Mouse (Mus musculus) CH12.LX (cell line): Measurements from ENCODE around the gene Tnk1. TPM values are rescaled to one million over a fixed set of nuclear protein-coding genes. Genes with fewer than 3 reads are reported as not detected.
A peak's percentile ranks its signal among the peaks of the same experiment; 100 is the strongest.

Experiments
- DNase-seq: peaks from one replicate; pipeline ENCODE4 v3.0.0-alpha.2; 2013; ENCODE audit errors: extremely low read depth
- H3K27ac ChIP-seq: 2 replicates; pipeline ENCODE4 v1.5.1; 2012; ENCODE audit warnings: low read depth, mild to moderate bottlenecking, control low read depth, moderate library complexity; ENCODE audit not compliant: insufficient read depth
- H3K27me3 ChIP-seq: replicated peaks from 2 replicates; pipeline ENCODE3; 2012; ENCODE audit warnings: inconsistent platforms
- H3K36me3 ChIP-seq, 2 experiments: replicated peaks in 1 of 2; 2 replicates each; pipeline versions ENCODE3 to v1.6.1; 2012; ENCODE audit warnings: inconsistent platforms in 1 of 2, low read length in 1 of 2, mild to moderate bottlenecking in 1 of 2, mixed read lengths in 1 of 2, moderate library complexity in 1 of 2; ENCODE audit not compliant: control insufficient read depth in 1 of 2, insufficient read depth in 1 of 2
- H3K4me1 ChIP-seq, 2 experiments: 2 replicates each; pipeline ENCODE4 v1.6.1; 2012; ENCODE audit warnings: inconsistent platforms in 1 of 2, moderate library complexity in 1 of 2; ENCODE audit not compliant: insufficient read depth in 2 of 2, control insufficient read depth in 1 of 2
- H3K4me2 ChIP-seq: 2 replicates; pipeline ENCODE4 v1.6.1; 2012; ENCODE audit warnings: low read depth, mild to moderate bottlenecking, control low read depth; ENCODE audit not compliant: poor library complexity, insufficient read depth, severe bottlenecking
- H3K4me3 ChIP-seq, 3 experiments: fragments of 150-350 bp in 1 of 3; sonication (generic) in 1 of 3; replicated peaks in 1 of 3; 2 replicates each; pipeline versions ENCODE3 to v1.5.1; 2011 to 2012; ENCODE audit warnings: low read depth in 2 of 3, low read length in 2 of 3, mild to moderate bottlenecking in 2 of 3, moderate library complexity in 2 of 3, control low read depth in 1 of 3, improper control_type of control experiment in 1 of 3, inconsistent platforms in 1 of 3, mixed read lengths in 1 of 3; ENCODE audit not compliant: poor library complexity in 1 of 3
- H3K79me2 ChIP-seq: replicated peaks from 2 replicates; pipeline ENCODE4 v1.6.1; 2012; ENCODE audit warnings: mild to moderate bottlenecking, moderate library complexity; ENCODE audit not compliant: control insufficient read depth, poor library complexity, insufficient read depth, severe bottlenecking; ENCODE audit errors: extremely low read depth
- H3K9ac ChIP-seq: 2 replicates; pipeline ENCODE4 v1.6.1; 2012; ENCODE audit warnings: low read depth, mild to moderate bottlenecking, control low read depth, moderate library complexity; ENCODE audit not compliant: insufficient read depth
- H3K9me3 ChIP-seq: replicated peaks from 2 replicates; pipeline ENCODE3; 2012; ENCODE audit warnings: low read length, inconsistent platforms, mixed read lengths
- BHLHE40 ChIP-seq: IDR thresholded peaks from 2 replicates; pipeline ENCODE4 v1.6.1; 2011; ENCODE audit warnings: mild to moderate bottlenecking, low read depth, low read length, improper control_type of control experiment
- CHD1 ChIP-seq: IDR thresholded peaks from 2 replicates; pipeline ENCODE4 v1.6.1; 2012; ENCODE audit warnings: low read depth, low read length, improper control_type of control experiment, inconsistent platforms
- CHD2 ChIP-seq: IDR thresholded peaks from 2 replicates; pipeline ENCODE4 v1.6.1; 2011; ENCODE audit warnings: low read length, improper control_type of control experiment
- E2F4 ChIP-seq: IDR thresholded peaks from 2 replicates; pipeline ENCODE4 v1.6.1; 2011; ENCODE audit warnings: low read depth, low read length, improper control_type of control experiment; ENCODE audit not compliant: insufficient replicate concordance
- ELF1 ChIP-seq: IDR thresholded peaks from 2 replicates; pipeline ENCODE4 v1.6.1; 2014; ENCODE audit warnings: low read depth, mild to moderate bottlenecking, inconsistent platforms, low read length, improper control_type of control experiment
- EP300 ChIP-seq: IDR thresholded peaks from 2 replicates; pipeline ENCODE4 v1.6.1; 2011; ENCODE audit warnings: low read length, improper control_type of control experiment
- ETS1 ChIP-seq: conservative IDR thresholded peaks from 2 replicates; pipeline ENCODE4 v1.6.1; 2012; ENCODE audit warnings: low read depth, mild to moderate bottlenecking, inconsistent platforms, low read length, improper control_type of control experiment, moderate library complexity
- GABPA ChIP-seq: IDR thresholded peaks from 2 replicates; pipeline ENCODE4 v1.6.1; 2012; ENCODE audit warnings: low read depth, low read length, improper control_type of control experiment, inconsistent platforms; ENCODE audit not compliant: insufficient replicate concordance
- HCFC1 ChIP-seq: IDR thresholded peaks from 2 replicates; pipeline ENCODE4 v1.6.1; 2012; ENCODE audit warnings: low read depth, mild to moderate bottlenecking, inconsistent platforms, low read length, improper control_type of control experiment
- JUN ChIP-seq: IDR thresholded peaks from 2 replicates; pipeline ENCODE4 v1.6.1; 2011; ENCODE audit warnings: low read depth, mild to moderate bottlenecking, low read length, improper control_type of control experiment, moderate library complexity; ENCODE audit not compliant: insufficient read depth
- JUND ChIP-seq: conservative IDR thresholded peaks from 2 replicates; pipeline ENCODE4 v1.6.1; 2011; ENCODE audit warnings: low read depth, low read length, improper control_type of control experiment
- KAT2A ChIP-seq: IDR thresholded peaks from 2 replicates; pipeline ENCODE4 v1.6.1; 2012; ENCODE audit warnings: low read length, improper control_type of control experiment, inconsistent platforms; ENCODE audit not compliant: insufficient replicate concordance
- MAX ChIP-seq: IDR thresholded peaks from 2 replicates; pipeline ENCODE4 v1.6.1; 2011; ENCODE audit warnings: low read length, improper control_type of control experiment
- MAZ ChIP-seq: IDR thresholded peaks from 2 replicates; pipeline ENCODE4 v1.6.1; 2012; ENCODE audit warnings: low read depth, mild to moderate bottlenecking, inconsistent platforms, low read length, improper control_type of control experiment, moderate library complexity
- MEF2A ChIP-seq: IDR thresholded peaks from 2 replicates; pipeline ENCODE4 v1.6.1; 2014; ENCODE audit warnings: low read depth, mild to moderate bottlenecking, inconsistent platforms, low read length, improper control_type of control experiment, borderline replicate concordance
- MXI1 ChIP-seq: IDR thresholded peaks from 2 replicates; pipeline ENCODE4 v1.6.1; 2011; ENCODE audit warnings: mild to moderate bottlenecking, low read depth, low read length, improper control_type of control experiment
- NELFE ChIP-seq: IDR thresholded peaks from 2 replicates; pipeline ENCODE4 v1.6.1; 2011; ENCODE audit warnings: low read depth, low read length, improper control_type of control experiment
- NRF1 ChIP-seq: IDR thresholded peaks from 2 replicates; pipeline ENCODE4 v1.6.1; 2014; ENCODE audit warnings: low read depth, mild to moderate bottlenecking, inconsistent platforms, low read length, improper control_type of control experiment, moderate library complexity
- PAX5 ChIP-seq: IDR thresholded peaks from 2 replicates; pipeline ENCODE4 v1.6.1; 2012; ENCODE audit warnings: low read length, inconsistent platforms, mixed read lengths
- POLR2A ChIP-seq: IDR thresholded peaks from 2 replicates; pipeline ENCODE4 v1.6.1; 2011; ENCODE audit warnings: low read depth, mild to moderate bottlenecking, improper control_type of control experiment, low read length
- POLR2AphosphoS2 ChIP-seq: IDR thresholded peaks from 2 replicates; pipeline ENCODE4 v1.6.1; 2011; ENCODE audit warnings: low read depth, low read length, improper control_type of control experiment
- RAD21 ChIP-seq: IDR thresholded peaks from 2 replicates; pipeline ENCODE4 v1.6.1; 2011; ENCODE audit warnings: low read depth, mild to moderate bottlenecking, low read length, improper control_type of control experiment, moderate library complexity
- RCOR1 ChIP-seq: conservative IDR thresholded peaks from 2 replicates; pipeline ENCODE4 v1.6.1; 2012; ENCODE audit warnings: low read depth, mild to moderate bottlenecking, inconsistent platforms, low read length, improper control_type of control experiment
- SIN3A ChIP-seq: IDR thresholded peaks from 2 replicates; pipeline ENCODE4 v1.6.1; 2012; ENCODE audit warnings: low read length, improper control_type of control experiment, inconsistent platforms
- SMC3 ChIP-seq: IDR thresholded peaks from 2 replicates; pipeline ENCODE4 v1.6.1; 2011; ENCODE audit warnings: low read depth, low read length, improper control_type of control experiment
- TCF12 ChIP-seq: IDR thresholded peaks from 2 replicates; pipeline ENCODE4 v1.6.1; 2014; ENCODE audit warnings: low read depth, mild to moderate bottlenecking, inconsistent platforms, low read length, improper control_type of control experiment
- UBTF ChIP-seq: IDR thresholded peaks from 2 replicates; pipeline ENCODE4 v1.6.1; 2012; ENCODE audit warnings: low read depth, mild to moderate bottlenecking, inconsistent platforms, low read length, improper control_type of control experiment, moderate library complexity
- USF1 ChIP-seq: IDR thresholded peaks from 2 replicates; pipeline ENCODE4 v1.6.1; 2014; ENCODE audit warnings: low read depth, mild to moderate bottlenecking, inconsistent platforms, low read length, improper control_type of control experiment
- USF2 ChIP-seq: conservative IDR thresholded peaks from 2 replicates; pipeline ENCODE4 v1.6.1; 2011; ENCODE audit warnings: low read depth, low read length, improper control_type of control experiment
- ZKSCAN1 ChIP-seq: IDR thresholded peaks from 2 replicates; pipeline ENCODE4 v1.6.1; 2012; ENCODE audit warnings: low read depth, inconsistent platforms, low read length, improper control_type of control experiment, borderline replicate concordance
- ZMIZ1 ChIP-seq: IDR thresholded peaks from 2 replicates; pipeline ENCODE4 v1.6.1; 2012; ENCODE audit warnings: low read depth, mild to moderate bottlenecking, inconsistent platforms, low read length, improper control_type of control experiment
- ZNF384 ChIP-seq: IDR thresholded peaks from 2 replicates; pipeline ENCODE4 v1.6.1; 2012; ENCODE audit warnings: low read depth, low read length, improper control_type of control experiment, inconsistent platforms
- dilution Hi-C: fragments of 300-500 bp; cut with MboI; formaldehyde crosslinking; loops from 2 replicates; pipeline ENCODE4 v1.14.3; 2020; ENCODE audit warnings: low sequenced_read_pairs; ENCODE audit not compliant: extremely low pct_unique_long_range_greater_than_20kb, extremely low pct_ligation_motif_present
- in situ Hi-C: fragments of 300-500 bp; cut with MboI; formaldehyde crosslinking; loops from 3 replicates; pipeline ENCODE4 v1.14.3; 2019; ENCODE audit warnings: low sequenced_read_pairs, low pct_ligation_motif_present, low pct_unique_long_range_greater_than_20kb, mixed read lengths
- polyA plus RNA-seq: library from polyadenylated mRNA; unstranded; fragments of >175 nt; gene quantifications from 2 replicates; pipeline ENCODE4 v1.2.1, GENCODE M21; 2012; ENCODE audit warnings: low read depth; ENCODE audit not compliant: insufficient read length
- total RNA-seq, 2 experiments: library from RNA; depleted of rRNA; stranded (reverse); fragments of 300-350 nt in 1 of 2; fragments of >200 nt in 1 of 2; gene quantifications; 2 replicates each; pipeline ENCODE4 v1.2.3; 2012 to 2014

Tnk1 gene
- total and polyA plus RNA-seq, 3 experiments: 0.13 to 0.30 TPM; not detected in 1

DNA sequence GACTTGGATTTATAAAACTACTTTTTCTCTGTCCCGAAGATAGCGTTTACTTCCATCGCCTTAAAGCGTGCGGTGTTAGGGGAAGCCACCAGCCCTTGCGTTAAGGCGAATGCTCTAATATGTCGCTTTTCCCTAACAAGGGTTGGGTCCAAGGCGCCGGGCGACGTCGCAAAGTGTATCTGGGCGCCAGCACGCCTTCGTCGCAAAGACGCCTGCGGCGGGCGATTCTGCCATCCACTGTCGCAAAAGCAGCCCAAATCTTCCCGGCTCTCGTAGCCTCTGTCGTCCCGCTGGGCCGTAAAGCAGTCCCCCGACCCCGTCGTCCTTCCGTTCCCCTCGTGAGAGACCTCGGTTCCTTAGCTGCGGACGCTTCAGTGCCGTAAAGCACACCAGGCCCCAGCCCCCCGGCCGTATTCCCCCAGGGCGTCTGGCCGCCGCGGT is 42.9 kb upstream of the Tnk1 start (continued):
- no peak for TF ChIP-seq ZKSCAN1
- no peak for TF ChIP-seq JUND
- no peak for TF ChIP-seq SMC3
- no peak for TF ChIP-seq JUN
- TF ChIP-seq NRF1: no peak; the same call in none of the 2 replicates
- TF ChIP-seq TCF12: peak; percentile 57; the same call in 1 of the 2 replicates
- TF ChIP-seq RCOR1: no peak
- TF ChIP-seq ZMIZ1: no peak; the same call in 1 of the 2 replicates
- TF ChIP-seq CHD1: no peak
- TF ChIP-seq ZNF384: 0 out of 2 replicates have a peak, but pooled peaks have one; percentile 3
- no peak for TF ChIP-seq RAD21
- TF ChIP-seq POLR2AphosphoS2: no peak
- no peak for TF ChIP-seq EP300
- TF ChIP-seq USF1: no peak
- TF ChIP-seq ELF1: peak; percentile 93
- TF ChIP-seq MAZ: peak; percentile 95
- peak; percentile 98 for TF ChIP-seq KAT2A
- peak; percentile 70; the same call in 1 of the 2 replicates for TF ChIP-seq GABPA
- peak; percentile 68; the same call in 1 of the 2 replicates for TF ChIP-seq CHD2
- 0 out of 2 replicates have a peak, but pooled peaks have one; percentile 56 for TF ChIP-seq NELFE

DNA sequence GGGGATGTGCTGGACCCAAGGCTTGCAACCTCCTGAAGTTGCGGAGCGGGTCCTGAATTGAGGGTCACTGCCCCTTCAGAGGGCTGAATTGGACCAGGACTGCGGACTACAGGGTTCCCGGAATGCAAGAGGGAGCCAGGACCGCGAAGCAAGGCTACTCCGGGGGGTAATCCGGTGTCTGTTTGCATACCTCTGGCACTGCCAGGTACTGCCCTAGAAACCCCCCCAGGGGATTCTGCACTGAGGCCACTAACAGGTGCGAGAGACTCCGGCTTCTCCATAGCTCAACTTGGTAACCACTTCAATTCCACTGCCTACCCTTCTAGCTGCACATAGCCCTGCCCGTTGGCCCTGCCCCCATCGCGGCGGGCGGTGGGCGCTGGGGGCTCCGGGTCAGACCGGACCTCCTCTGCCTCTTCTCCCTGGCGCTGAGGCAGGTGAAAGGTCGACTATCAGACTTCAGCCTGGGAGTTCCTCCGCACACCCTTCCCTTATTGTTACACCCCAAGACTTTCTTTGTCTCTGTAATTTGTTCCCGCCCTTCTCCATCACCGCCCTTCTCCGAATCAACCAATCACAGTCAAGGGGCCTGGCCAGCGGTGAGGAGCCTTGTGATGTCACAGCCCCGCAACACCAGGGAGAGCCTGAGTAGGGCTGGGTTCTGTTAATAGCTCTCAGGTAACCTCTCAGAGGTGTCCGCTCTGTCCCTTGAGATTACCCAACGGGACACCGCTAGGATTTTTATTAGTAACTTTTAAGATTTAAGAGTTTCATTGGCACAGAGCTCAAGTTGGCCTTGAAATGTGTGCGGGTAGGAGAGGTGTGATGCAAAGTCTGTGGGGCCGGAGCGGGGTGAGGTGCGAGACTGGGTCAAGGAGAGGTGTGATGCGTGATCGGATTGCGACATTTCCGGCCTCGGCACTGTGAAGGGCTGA is 42.2 kb upstream of the Tnk1 start, which contains the start of the genes 2810408A11Rik and Neurl4:
Gene 2810408A11Rik (minus strand): TSS at position 517 of the 935 bp plus-strand sequence.
Gene Neurl4 (plus strand): TSS at position 602 of the 935 bp plus-strand sequence.
- Histone ChIP-seq H3K9ac (peak within 1 kb of the TSS; percentile 81), H3K4me2 (peak within 1 kb of the TSS; percentile 73), H3K27ac (peak within 1 kb of the TSS; percentile 75), H3K27me3 (no peaks in the 10 kb centered on the region), H3K79me2 (peaks cover 10% of the 10 kb centered on the region), H3K4me1 (peaks cover 7 to 32% of the 10 kb centered on the region in 2 experiments), H3K9me3 (no peaks in the 10 kb centered on the region), H3K4me3 (peak within 1 kb of the TSS; percentile 70 to 97 (median 82)), H3K36me3 (peaks cover 23 to 25% of the 10 kb centered on the region in 2 experiments)
- peak; percentile 98 for DNase-seq
- in situ Hi-C loops: no loop called here
- dilution Hi-C loops: no loop called here
- TF ChIP-seq ELF1 (peak; percentile 48; the same call in 1 of the 2 replicates), USF1 (no peak; the same call in 1 of the 2 replicates), MAX (peak; percentile 24; the same call in 1 of the 2 replicates), E2F4 (peak; percentile 79; the same call in 1 of the 2 replicates), MXI1 (peak; percentile 77), POLR2A (peak; percentile 92), PAX5 (no peak), SMC3 (peak; percentile 10; the same call in 1 of the 2 replicates), MAZ (no peak), MEF2A (peak; percentile 44; the same call in 1 of the 2 replicates), USF2 (no peak), UBTF (no peak), CHD2 (peak; percentile 55), JUN (no peak), ZKSCAN1 (no peak), NELFE (peak; percentile 86; the same call in 1 of the 2 replicates), ZNF384 (no peak), NRF1 (no peak), SIN3A (peak; percentile 18; the same call in 1 of the 2 replicates), HCFC1 (no peak), ETS1 (0 out of 2 replicates have a peak, but pooled peaks have one; percentile 42), CHD1 (no peak), BHLHE40 (peak; percentile 42; the same call in 1 of the 2 replicates)
